In the genomic region with DNA sequence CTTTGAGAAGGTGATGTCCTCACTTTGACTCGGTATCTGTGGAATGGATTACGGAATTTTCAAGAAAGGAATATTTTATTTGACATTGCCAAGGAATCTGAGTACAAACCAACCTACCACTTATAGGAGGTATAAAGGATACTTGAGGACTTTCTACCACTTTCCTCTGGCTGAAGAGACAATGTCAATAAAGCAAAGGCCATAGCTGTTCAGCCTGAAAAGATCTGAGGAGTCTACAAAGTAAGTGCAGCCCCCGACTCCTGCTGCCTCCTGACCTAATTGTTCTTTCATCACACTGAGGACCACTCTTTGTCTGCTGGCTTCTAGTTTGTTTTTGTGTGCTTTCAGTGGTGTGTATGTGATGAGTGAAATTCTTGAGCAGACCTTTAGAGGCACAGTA, we compare ENCODE assay signal across 18 mouse cellular contexts.
"Had no signal": no experiment of that assay in that cellular context is flagged by ENCODE, and none has a peak within 500 bp of the region (broad histone marks: within the 10 kb centered on the region; RNA-seq: fewer than 3 reads in every experiment).

No protein-coding gene starts in this region.

- H3K36me3 ChIP-seq: intestine, embryonic 15.5 days; kidney, embryonic 15.5 days; liver, embryonic 13.5 days; midbrain, embryonic 10.5 days; neural tube, embryonic 12.5 days; neural tube, embryonic 15.5 days had no signal

- H3K4me1 ChIP-seq: intestine, embryonic 15.5 days; kidney, embryonic 15.5 days; liver, embryonic 13.5 days; megakaryocyte, embryonic 14.5 days; midbrain, embryonic 10.5 days; neural tube, embryonic 12.5 days; neural tube, embryonic 15.5 days had no signal

- ATAC-seq: intestine, embryonic 15.5 days had no signal

- H3K4me2 ChIP-seq: intestine, embryonic 15.5 days; kidney, embryonic 15.5 days; liver, embryonic 13.5 days; neural tube, embryonic 12.5 days; neural tube, embryonic 15.5 days had no signal

- DNase-seq: kidney, adult 11 months; kidney, adult 8-10 months; kidney, postnatal 10 days; kidney, postnatal 36 days; layer of hippocampus, postnatal 36 days; liver, embryonic 13.5 days; midbrain, embryonic 14.5 days; right cerebral cortex, adult 18-20 months; right cerebral cortex, postnatal 14 days; right cerebral cortex, postnatal 4 days; thymus, postnatal 25 days had no signal

- H3K9me3 ChIP-seq: intestine, embryonic 15.5 days; kidney, embryonic 15.5 days; liver, embryonic 13.5 days; megakaryocyte, embryonic 14.5 days; midbrain, embryonic 10.5 days; neural tube, embryonic 12.5 days; neural tube, embryonic 15.5 days had no signal

- H3K27ac ChIP-seq: intestine, embryonic 15.5 days; kidney, embryonic 15.5 days; left cerebral cortex, adult 2 months; liver, embryonic 13.5 days; midbrain, embryonic 10.5 days; neural tube, embryonic 12.5 days; neural tube, embryonic 15.5 days had no signal

- H3K9ac ChIP-seq: intestine, embryonic 15.5 days; kidney, embryonic 15.5 days; liver, embryonic 13.5 days; neural tube, embryonic 12.5 days; neural tube, embryonic 15.5 days had no signal

- H3K4me3 ChIP-seq: intestine, embryonic 15.5 days; kidney, embryonic 15.5 days; left cerebral cortex, adult 2 months; liver, embryonic 13.5 days; megakaryocyte, embryonic 14.5 days; midbrain, embryonic 10.5 days; neural tube, embryonic 12.5 days; neural tube, embryonic 15.5 days had no signal

- H3K27me3 ChIP-seq: intestine, embryonic 15.5 days; kidney, embryonic 15.5 days; liver, embryonic 13.5 days; megakaryocyte, embryonic 14.5 days; neural tube, embryonic 12.5 days; neural tube, embryonic 15.5 days had no signal
